Mouse (Mus musculus): ENCODE measurements around the gene 2210016F16Rik. TPM values are rescaled to one million over a fixed set of nuclear protein-coding genes. Genes with fewer than 3 reads are reported as not detected.

Gene 2210016F16Rik
- polyA plus RNA-seq, 1 experiment = 25.2 TPM

GRCm38 (mm10) chr13:58359304-58359653, 25.7 kb downstream of the 2210016F16Rik start:
- 6% methylated on average over 7 of the region's 7 CpGs for WGBS
- Histone ChIP-seq H3K27me3 (replicated peaks; ENCODE audit: control insufficient read depth, insufficient read depth, low read length) (no peaks in the 10 kb centered on the region), H3K4me1 (ENCODE audit: control insufficient read depth, insufficient read depth, low read length) (0 out of 2 replicates have a peak, but pooled peaks cover 2% of the 10 kb centered on the region), H3K36me3 (ENCODE audit: control insufficient read depth, insufficient read depth, low read length) (no peaks in the 10 kb centered on the region), H3K27ac (ENCODE audit: insufficient read depth, low read depth, low read length) (peak overlapping the region; percentile 21; the same call in 1 of the 2 replicates), H3K4me3 (ENCODE audit: insufficient read depth, low read depth, low read length) (peak overlapping the region; percentile 35; the same call in 1 of the 2 replicates)
- DNase-seq = no peak
- TF ChIP-seq CTCF (conservative IDR thresholded peaks at IDR 0.05; ENCODE audit: insufficient read depth, insufficient read length, low read depth, low read length) (no peak), POLR2A (IDR thresholded peaks at IDR 0.05; ENCODE audit: low read depth, low read length) (no peak)

GRCm38 (mm10) chr13:58358629-58359303, 26.3 kb downstream of the 2210016F16Rik start, which contains the start of gene Kif27:
Gene Kif27 (minus strand): TSS chr13:58359122.
- WGBS = 2% methylated on average over 81 of the region's 85 CpGs
- DNase-seq = peak; percentile 93
- Histone ChIP-seq H3K4me1 (ENCODE audit: control insufficient read depth, insufficient read depth, low read length) (0 out of 2 replicates have a peak, but pooled peaks cover 2% of the 10 kb centered on the region), H3K36me3 (ENCODE audit: control insufficient read depth, insufficient read depth, low read length) (no peaks in the 10 kb centered on the region), H3K27me3 (replicated peaks; ENCODE audit: control insufficient read depth, insufficient read depth, low read length) (no peaks in the 10 kb centered on the region), H3K4me3 (ENCODE audit: insufficient read depth, low read depth, low read length) (peak within 1 kb of the TSS; percentile 49), H3K27ac (ENCODE audit: insufficient read depth, low read depth, low read length) (peak within 1 kb of the TSS; percentile 21; the same call in 1 of the 2 replicates)
- TF ChIP-seq POLR2A (IDR thresholded peaks at IDR 0.05; ENCODE audit: low read depth, low read length) (no peak), CTCF (conservative IDR thresholded peaks at IDR 0.05; ENCODE audit: insufficient read depth, insufficient read length, low read depth, low read length) (no peak)

GRCm38 (mm10) chr13:58352996-58353395, 32.0 kb downstream of the 2210016F16Rik start:
- Histone ChIP-seq H3K27ac (ENCODE audit: insufficient read depth, low read depth, low read length) (no peak overlapping the region), H3K27me3 (replicated peaks; ENCODE audit: control insufficient read depth, insufficient read depth, low read length) (no peaks in the 10 kb centered on the region), H3K4me3 (ENCODE audit: insufficient read depth, low read depth, low read length) (no peak overlapping the region), H3K4me1 (ENCODE audit: control insufficient read depth, insufficient read depth, low read length) (no peaks in the 10 kb centered on the region), H3K36me3 (ENCODE audit: control insufficient read depth, insufficient read depth, low read length) (no peaks in the 10 kb centered on the region)
- no peak for DNase-seq
- TF ChIP-seq CTCF (conservative IDR thresholded peaks at IDR 0.05; ENCODE audit: insufficient read depth, insufficient read length, low read depth, low read length) (no peak), POLR2A (IDR thresholded peaks at IDR 0.05; ENCODE audit: low read depth, low read length) (no peak)

- no peak for TF ChIP-seq POLR2A (IDR thresholded peaks at IDR 0.05; ENCODE audit: low read depth, low read length)
- no peak for DNase-seq
- 56% methylated on average over 4 of the region's 4 CpGs for WGBS
Measured at GRCm38 (mm10) chr13:58350606-58351005, 34.4 kb downstream of the 2210016F16Rik start.

GRCm38 (mm10) chr13:58344505-58344904, 40.5 kb downstream of the 2210016F16Rik start:
- no peak overlapping the region for H3K4me3 ChIP-seq (ENCODE audit: insufficient read depth, low read depth, low read length)
- no peaks in the 10 kb centered on the region for H3K4me1 ChIP-seq (ENCODE audit: control insufficient read depth, insufficient read depth, low read length)
- TF ChIP-seq CTCF (conservative IDR thresholded peaks at IDR 0.05; ENCODE audit: insufficient read depth, insufficient read length, low read depth, low read length) (no peak), POLR2A (IDR thresholded peaks at IDR 0.05; ENCODE audit: low read depth, low read length) (no peak)
- no peak overlapping the region for H3K27ac ChIP-seq (ENCODE audit: insufficient read depth, low read depth, low read length)
- no peaks in the 10 kb centered on the region for H3K36me3 ChIP-seq (ENCODE audit: control insufficient read depth, insufficient read depth, low read length)
- no peak for DNase-seq
- WGBS = 85% methylated on average over 9 of the region's 9 CpGs
- H3K27me3 ChIP-seq (replicated peaks; ENCODE audit: control insufficient read depth, insufficient read depth, low read length) = no peaks in the 10 kb centered on the region

More at GRCm38 (mm10) chr13:58350606-58351005, 34.4 kb downstream of the 2210016F16Rik start:
- no peaks in the 10 kb centered on the region for H3K27me3 ChIP-seq (replicated peaks; ENCODE audit: control insufficient read depth, insufficient read depth, low read length)
- no peaks in the 10 kb centered on the region for H3K4me1 ChIP-seq (ENCODE audit: control insufficient read depth, insufficient read depth, low read length)
- H3K27ac ChIP-seq (ENCODE audit: insufficient read depth, low read depth, low read length) = no peak overlapping the region
- H3K4me3 ChIP-seq (ENCODE audit: insufficient read depth, low read depth, low read length) = no peak overlapping the region
- no peaks in the 10 kb centered on the region for H3K36me3 ChIP-seq (ENCODE audit: control insufficient read depth, insufficient read depth, low read length)

DNA sequence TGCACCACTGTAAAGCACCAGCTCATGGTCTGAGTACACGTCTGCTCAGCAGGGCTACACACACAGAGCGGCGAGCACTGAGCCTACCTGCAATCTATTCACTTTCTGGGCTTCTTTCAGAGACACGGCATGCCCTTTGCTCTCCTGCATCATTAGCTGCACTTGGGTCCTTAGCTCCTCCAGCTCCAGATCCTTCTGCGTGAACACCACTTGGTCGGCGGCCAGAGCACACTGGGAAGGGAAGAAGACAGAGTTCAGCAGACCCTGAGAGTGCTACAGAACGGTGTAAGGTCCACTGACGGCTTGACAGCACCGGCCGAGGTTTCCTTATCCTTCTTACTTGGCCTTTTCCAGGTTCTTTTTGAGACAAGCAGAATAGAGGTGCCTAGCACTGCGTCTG, 47.6 kb downstream of the 2210016F16Rik start:
- peak; percentile 87 for DNase-seq
- no peak for TF ChIP-seq POLR2A (IDR thresholded peaks at IDR 0.05; ENCODE audit: low read depth, low read length)
- no peak for TF ChIP-seq CTCF (conservative IDR thresholded peaks at IDR 0.05; ENCODE audit: insufficient read depth, insufficient read length, low read depth, low read length)
- Histone ChIP-seq H3K27me3 (replicated peaks; ENCODE audit: control insufficient read depth, insufficient read depth, low read length) (no peaks in the 10 kb centered on the region), H3K27ac (ENCODE audit: insufficient read depth, low read depth, low read length) (no peak overlapping the region), H3K4me3 (ENCODE audit: insufficient read depth, low read depth, low read length) (no peak overlapping the region), H3K36me3 (ENCODE audit: control insufficient read depth, insufficient read depth, low read length) (no peaks in the 10 kb centered on the region), H3K4me1 (ENCODE audit: control insufficient read depth, insufficient read depth, low read length) (no peaks in the 10 kb centered on the region)
- WGBS = 49% methylated on average over 12 of the region's 12 CpGs

GRCm38 (mm10) chr13:58334116-58334515, 50.9 kb downstream of the 2210016F16Rik start:
- no peak for DNase-seq
- no peak overlapping the region for H3K27ac ChIP-seq (ENCODE audit: insufficient read depth, low read depth, low read length)
- 94% methylated on average over 5 of the region's 5 CpGs for WGBS
- no peaks in the 10 kb centered on the region for H3K27me3 ChIP-seq (replicated peaks; ENCODE audit: control insufficient read depth, insufficient read depth, low read length)
- H3K4me1 ChIP-seq (ENCODE audit: control insufficient read depth, insufficient read depth, low read length) = no peaks in the 10 kb centered on the region
- TF ChIP-seq POLR2A (IDR thresholded peaks at IDR 0.05; ENCODE audit: low read depth, low read length) (no peak), CTCF (conservative IDR thresholded peaks at IDR 0.05; ENCODE audit: insufficient read depth, insufficient read length, low read depth, low read length) (no peak)
- no peaks in the 10 kb centered on the region for H3K36me3 ChIP-seq (ENCODE audit: control insufficient read depth, insufficient read depth, low read length)
- H3K4me3 ChIP-seq (ENCODE audit: insufficient read depth, low read depth, low read length) = no peak overlapping the region

Other genes starting within 250 kb of the 2210016F16Rik start
- gene Idnk, start 227.6 kb downstream of the 2210016F16Rik start, polyA plus RNA-seq (2012; rRNA removed) = 21.0 and 27.4 TPM in 2 replicates
- 111 and 134 TPM in 2 replicates for gene Ubqln1, start 169.6 kb downstream of the 2210016F16Rik start, polyA plus RNA-seq (2012; rRNA removed)
- 11.0 and 11.9 TPM in 2 replicates for gene Gkap1, start 109.5 kb downstream of the 2210016F16Rik start, polyA plus RNA-seq (2012; rRNA removed)
- gene Kif27, start 26.1 kb downstream of the 2210016F16Rik start, polyA plus RNA-seq (2012; rRNA removed) = 0.22 and 0.31 TPM in 2 replicates
- gene Rmi1, start 17.0 kb upstream of the 2210016F16Rik start, polyA plus RNA-seq (2012; rRNA removed) = 7.1 and 9.0 TPM in 2 replicates
- 175 and 211 TPM in 2 replicates for gene Hnrnpk, start 18.1 kb upstream of the 2210016F16Rik start, polyA plus RNA-seq (2012; rRNA removed)
- gene Slc28a3, start 225.7 kb upstream of the 2210016F16Rik start, polyA plus RNA-seq (2012; rRNA removed) = not detected in 2 replicates

Measured in kidney, adult 2 months (tissue).